Mouse (Mus musculus): Measurements from ENCODE around the gene Itpkb. TPM values are rescaled to one million over a fixed set of nuclear protein-coding genes. Genes with fewer than 3 reads are reported as not detected.

The Itpkb gene
- polyA plus RNA-seq, 1 experiment from 2014 or later = 6.2 TPM

DNA sequence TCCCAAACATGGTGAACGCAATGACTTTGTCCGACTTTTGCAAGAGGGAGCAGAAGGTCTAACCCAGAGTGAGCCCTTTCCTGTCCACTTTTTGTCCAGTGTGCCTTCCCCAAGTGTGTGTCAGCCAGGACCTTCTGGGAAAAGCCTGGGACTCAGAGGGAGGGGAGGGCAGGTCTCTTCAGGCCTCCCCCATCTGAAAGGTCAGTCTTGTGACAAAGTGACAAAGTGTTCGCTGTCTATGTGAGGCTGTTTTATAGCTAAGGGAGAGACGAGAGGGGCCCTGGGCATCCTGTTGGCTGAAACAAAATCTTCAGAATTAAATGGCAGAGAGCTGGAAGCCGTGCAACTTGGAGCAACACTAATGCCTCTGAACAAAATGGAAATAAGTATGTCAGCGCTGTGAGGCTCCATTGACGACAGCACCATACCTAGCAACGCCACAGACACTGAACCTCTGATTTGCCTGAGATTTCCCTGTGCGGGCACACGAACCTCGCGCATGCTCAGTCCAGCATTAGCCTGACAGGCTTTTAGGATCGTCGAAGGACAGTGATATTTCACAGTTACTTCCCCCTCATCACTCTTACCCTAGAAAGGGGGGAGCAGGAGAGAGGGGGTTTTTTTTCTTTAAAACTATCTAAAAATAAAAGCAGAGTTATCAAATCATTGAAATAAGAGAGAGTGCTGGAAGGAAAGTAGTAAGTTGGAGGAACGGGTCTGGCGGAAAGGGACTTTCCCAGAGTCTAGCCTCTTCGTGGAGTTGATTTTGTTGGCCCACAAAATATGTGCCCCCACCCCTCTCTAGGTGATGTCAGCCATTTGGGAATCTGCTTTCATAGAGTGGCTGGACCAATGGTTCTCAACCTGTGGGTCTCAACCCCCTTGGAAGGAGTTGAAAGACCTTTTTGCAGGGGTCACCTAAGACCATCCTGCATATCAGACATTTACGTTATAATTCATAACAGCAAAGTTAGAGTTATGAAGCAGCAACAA lies 77.7 kb downstream of the Itpkb start:
- Histone ChIP-seq H3K4me3 (no peak overlapping the region), H3K27ac (replicated peaks) (peak overlapping the region; percentile 78), H3K9me3 (no peaks in the 10 kb centered on the region), H3K36me3 (replicated peaks) (no peaks in the 10 kb centered on the region), H3K27me3 (replicated peaks; ENCODE audit: low read depth, poor library complexity, severe bottlenecking) (no peaks in the 10 kb centered on the region), H3K4me1 (peaks cover 75% of the 10 kb centered on the region)
- DNase-seq (ENCODE audit: low spot score) = no peak
- WGBS = 84% methylated on average over 18 of the region's 18 CpGs

DNA sequence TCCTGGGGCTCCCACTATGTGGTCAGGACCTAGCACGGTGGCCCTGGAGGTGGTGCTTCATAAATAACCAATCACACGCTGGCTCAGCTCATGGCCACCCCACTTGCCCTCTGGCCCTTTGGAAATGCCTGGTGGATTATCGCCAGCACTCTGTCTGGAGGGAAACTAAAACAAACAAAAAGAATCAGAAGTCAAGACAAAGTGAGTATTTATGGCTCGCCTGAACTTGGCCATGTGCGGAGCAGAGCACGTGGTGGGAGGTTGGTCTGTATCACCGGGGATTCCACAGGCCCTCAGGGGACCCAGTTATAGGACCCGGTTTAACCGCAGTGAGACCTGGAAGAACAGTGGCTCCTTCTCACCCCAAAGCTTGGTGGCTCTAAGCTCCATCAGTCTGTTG lies 78.5 kb downstream of the Itpkb start:
- H3K4me1 ChIP-seq = peaks cover 69% of the 10 kb centered on the region
- 61% methylated on average over 9 of the region's 9 CpGs for WGBS
- H3K27ac ChIP-seq (replicated peaks) = no peak overlapping the region; the same call in 1 of the 2 replicates

DNA sequence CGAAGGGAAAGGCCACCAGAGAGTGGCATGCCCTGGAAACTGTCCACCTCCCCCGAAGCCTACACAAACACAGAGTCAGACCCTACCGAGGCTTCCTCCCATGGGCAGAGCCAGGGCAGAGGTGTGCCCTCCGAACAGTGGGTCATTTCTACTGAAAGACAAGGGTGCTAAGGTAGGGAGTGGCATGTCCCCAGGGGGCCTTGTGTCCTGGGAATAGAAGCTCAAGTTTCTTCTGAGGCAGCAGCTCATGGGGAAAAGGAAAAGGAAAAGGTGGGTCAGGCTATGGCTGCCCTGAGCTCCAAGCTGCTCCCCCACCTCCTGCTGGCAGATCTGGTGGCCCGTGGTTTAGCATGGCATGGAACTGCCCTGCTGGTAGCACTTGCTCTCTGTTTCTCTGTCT lies 79.5 kb downstream of the Itpkb start:
- Histone ChIP-seq H3K27ac (replicated peaks) (peak overlapping the region; percentile 42; the same call in 1 of the 2 replicates), H3K36me3 (replicated peaks) (peaks cover 13% of the 10 kb centered on the region), H3K4me1 (peaks cover 61% of the 10 kb centered on the region), H3K4me3 (no peak overlapping the region), H3K27me3 (replicated peaks; ENCODE audit: low read depth, poor library complexity, severe bottlenecking) (no peaks in the 10 kb centered on the region), H3K9me3 (no peaks in the 10 kb centered on the region)
- no peak for DNase-seq (ENCODE audit: low spot score)
- 71% methylated on average over 5 of the region's 5 CpGs for WGBS

More for the DNA sequence above, 78.5 kb downstream of the Itpkb start:
- Histone ChIP-seq H3K4me3 (no peak overlapping the region), H3K36me3 (replicated peaks) (peaks cover 4% of the 10 kb centered on the region), H3K9me3 (no peaks in the 10 kb centered on the region), H3K27me3 (replicated peaks; ENCODE audit: low read depth, poor library complexity, severe bottlenecking) (no peaks in the 10 kb centered on the region)
- no peak for DNase-seq (ENCODE audit: low spot score)

DNA sequence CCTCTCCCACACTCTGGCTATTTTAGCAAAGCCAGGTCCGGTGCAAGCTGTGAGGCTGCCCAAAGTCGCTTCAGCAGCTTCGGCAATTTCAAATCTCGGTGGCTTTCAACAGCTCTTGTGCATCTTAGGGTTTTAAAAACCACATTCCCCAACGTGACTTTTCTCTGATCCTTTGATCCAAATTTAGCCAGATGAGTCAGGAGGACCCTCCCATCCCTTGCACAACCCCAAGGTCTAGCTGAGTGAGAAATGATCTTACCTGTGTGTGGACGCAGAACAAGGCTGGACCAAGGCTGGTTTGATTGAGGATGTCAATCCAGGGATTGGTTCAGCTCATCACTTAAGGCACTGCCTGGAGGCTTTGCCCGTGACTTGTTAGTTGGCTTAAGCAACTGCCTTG lies 80.0 kb downstream of the Itpkb start:
- no peak for DNase-seq (ENCODE audit: low spot score)
- Histone ChIP-seq H3K27ac (replicated peaks) (no peak overlapping the region), H3K4me3 (no peak overlapping the region), H3K9me3 (no peaks in the 10 kb centered on the region), H3K27me3 (replicated peaks; ENCODE audit: low read depth, poor library complexity, severe bottlenecking) (no peaks in the 10 kb centered on the region), H3K4me1 (peaks cover 58% of the 10 kb centered on the region), H3K36me3 (replicated peaks) (peaks cover 18% of the 10 kb centered on the region)
- 75% methylated on average over 7 of the region's 7 CpGs for WGBS

DNA sequence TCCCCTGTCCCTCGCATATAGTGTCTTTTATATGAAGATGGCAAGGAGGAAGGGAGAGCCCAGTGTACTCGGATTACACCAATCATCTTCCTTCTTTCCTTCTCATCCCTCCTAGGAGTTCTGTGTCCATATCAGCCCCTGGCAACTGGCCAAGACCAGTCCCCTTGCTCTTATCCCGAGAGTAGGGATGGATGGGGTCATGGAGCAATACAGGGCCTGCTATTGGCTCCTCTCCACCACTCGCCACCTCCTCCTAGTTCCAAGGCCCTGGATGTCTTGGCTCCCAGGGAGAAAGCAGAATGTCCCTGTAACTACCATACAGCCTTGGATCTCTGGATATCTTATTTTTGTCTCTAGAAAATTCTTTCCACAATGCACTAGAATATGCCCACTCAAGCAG lies 84.8 kb downstream of the Itpkb start:
- no peak for DNase-seq (ENCODE audit: low spot score)

DNA sequence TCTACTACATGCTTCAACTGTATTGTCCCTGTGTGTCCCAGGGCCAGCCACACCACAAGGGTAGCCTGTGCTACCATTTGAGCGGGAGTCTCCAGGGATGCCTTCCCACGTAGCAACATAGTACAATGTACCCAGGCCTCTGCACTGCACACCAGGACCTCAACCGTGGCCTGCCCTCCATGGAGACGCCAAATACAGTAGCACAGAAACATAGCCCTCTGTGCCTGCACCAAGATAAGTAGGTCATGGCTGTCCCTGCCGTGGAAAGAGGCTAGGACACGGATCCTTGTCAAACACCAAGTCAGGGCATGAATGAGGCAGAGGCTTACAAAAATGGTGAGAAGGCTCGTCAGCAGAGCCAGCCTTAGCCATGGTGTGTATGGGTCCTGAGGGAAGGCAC lies 85.6 kb downstream of the Itpkb start:
- no peak for DNase-seq (ENCODE audit: low spot score)
- peaks cover 53% of the 10 kb centered on the region for H3K36me3 ChIP-seq (replicated peaks)
- no peak overlapping the region for H3K4me3 ChIP-seq
- H3K9me3 ChIP-seq = no peaks in the 10 kb centered on the region
- no peak overlapping the region for H3K27ac ChIP-seq (replicated peaks)
- 87% methylated on average over 7 of the region's 7 CpGs for WGBS
- H3K27me3 ChIP-seq (replicated peaks; ENCODE audit: low read depth, poor library complexity, severe bottlenecking) = no peaks in the 10 kb centered on the region
- H3K4me1 ChIP-seq = peaks cover 13% of the 10 kb centered on the region

More for the DNA sequence above, 84.8 kb downstream of the Itpkb start:
- no peak overlapping the region for H3K4me3 ChIP-seq
- H3K36me3 ChIP-seq (replicated peaks) = peaks cover 47% of the 10 kb centered on the region
- H3K27me3 ChIP-seq (replicated peaks; ENCODE audit: low read depth, poor library complexity, severe bottlenecking) = no peaks in the 10 kb centered on the region
- H3K27ac ChIP-seq (replicated peaks) = no peak overlapping the region
- WGBS = 65% methylated on average over 4 of the region's 4 CpGs
- peaks cover 12% of the 10 kb centered on the region for H3K4me1 ChIP-seq
- H3K9me3 ChIP-seq = no peaks in the 10 kb centered on the region

DNA sequence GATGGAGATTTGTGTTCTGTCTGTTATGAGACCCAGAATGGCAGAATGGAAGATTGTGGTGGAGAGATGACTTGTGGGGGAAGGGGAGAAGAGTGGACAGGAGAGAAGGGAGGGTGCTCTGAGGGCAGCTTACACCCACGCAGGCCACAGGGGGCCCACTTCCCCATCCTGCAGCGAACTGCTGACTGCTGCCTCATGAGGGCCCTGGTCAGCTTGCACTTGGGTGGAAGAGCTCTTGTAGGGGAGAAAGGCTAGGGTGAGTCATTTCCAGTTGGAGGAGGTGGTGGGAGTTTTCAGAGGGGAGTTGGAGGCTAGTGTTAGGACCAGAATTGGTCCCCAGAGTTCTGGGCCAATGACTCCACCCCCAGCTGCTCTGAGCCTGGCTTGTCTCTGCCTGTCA lies 86.8 kb downstream of the Itpkb start:
- H3K9me3 ChIP-seq = no peaks in the 10 kb centered on the region
- H3K4me1 ChIP-seq = peaks cover 25% of the 10 kb centered on the region
- H3K27me3 ChIP-seq (replicated peaks; ENCODE audit: low read depth, poor library complexity, severe bottlenecking) = no peaks in the 10 kb centered on the region
- H3K4me3 ChIP-seq = no peak overlapping the region
- no peak overlapping the region for H3K27ac ChIP-seq (replicated peaks)
- 55% methylated on average over 2 of the region's 2 CpGs for whole genome bisulfite sequencing
- DNase-seq (ENCODE audit: low spot score) = no peak
- H3K36me3 ChIP-seq (replicated peaks) = peaks cover 53% of the 10 kb centered on the region

DNA sequence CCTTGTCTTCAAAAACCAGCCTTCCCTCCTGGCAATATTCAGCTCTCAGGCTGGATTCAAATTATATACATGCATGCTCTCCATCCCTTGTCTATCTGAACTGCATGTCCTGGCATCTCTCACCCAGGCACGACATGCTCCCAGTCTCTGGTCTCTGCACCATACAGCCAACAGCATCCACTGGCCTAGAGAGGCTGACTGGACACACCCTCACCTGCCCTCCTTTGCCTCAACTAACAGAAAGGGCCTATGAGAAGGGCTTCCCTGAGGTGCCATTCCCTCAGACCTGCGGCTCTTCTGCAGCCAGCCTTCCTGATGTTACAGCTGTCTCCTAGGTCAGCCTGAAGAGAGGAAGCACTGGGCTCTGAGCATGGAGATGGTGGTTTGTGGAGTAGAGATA lies 88.8 kb downstream of the Itpkb start:
- WGBS = 94% methylated on average over 2 of the region's 2 CpGs
- no peaks in the 10 kb centered on the region for H3K27me3 ChIP-seq (replicated peaks; ENCODE audit: low read depth, poor library complexity, severe bottlenecking)
- no peak for DNase-seq (ENCODE audit: low spot score)
- H3K4me3 ChIP-seq = no peak overlapping the region
- no peak overlapping the region for H3K27ac ChIP-seq (replicated peaks)
- H3K4me1 ChIP-seq = peaks cover 34% of the 10 kb centered on the region
- H3K36me3 ChIP-seq (replicated peaks) = peaks cover 46% of the 10 kb centered on the region
- no peaks in the 10 kb centered on the region for H3K9me3 ChIP-seq

DNA sequence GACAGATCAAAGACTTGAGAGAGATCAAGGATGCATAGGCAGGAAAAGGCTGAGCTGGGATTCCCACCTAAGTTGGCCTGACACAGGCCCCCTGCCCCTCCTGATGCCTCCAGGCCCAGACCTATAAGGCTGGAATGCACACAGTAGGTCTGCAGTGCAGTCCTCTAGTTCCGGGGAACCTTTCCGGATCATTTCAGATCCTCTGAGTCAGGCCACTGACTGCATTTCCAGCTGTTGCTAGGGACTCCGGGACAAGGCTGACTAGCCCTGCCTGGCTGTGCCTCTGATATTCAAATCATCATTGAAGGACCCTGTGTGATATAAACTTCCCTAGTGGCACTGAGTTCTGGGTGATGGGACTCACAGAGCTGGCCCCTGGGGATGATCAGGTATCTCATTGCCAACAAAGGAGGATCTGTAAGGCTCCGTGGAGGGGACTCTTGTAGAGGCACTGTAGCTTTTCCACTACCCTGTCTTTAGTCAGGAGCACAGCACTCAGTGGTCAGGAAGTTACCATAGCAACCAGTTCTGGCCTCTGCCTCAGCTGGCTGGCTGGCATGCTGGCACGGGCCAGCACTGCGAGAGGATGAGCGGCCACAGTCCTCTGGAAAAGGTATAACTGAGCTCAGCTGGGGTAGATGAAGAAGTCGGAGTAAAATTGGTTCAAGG lies 90.3 kb downstream of the Itpkb start:
- no peak overlapping the region for H3K27ac ChIP-seq (replicated peaks)
- H3K9me3 ChIP-seq = no peaks in the 10 kb centered on the region
- no peaks in the 10 kb centered on the region for H3K27me3 ChIP-seq (replicated peaks; ENCODE audit: low read depth, poor library complexity, severe bottlenecking)
- H3K4me1 ChIP-seq = peaks cover 37% of the 10 kb centered on the region
- WGBS = 55% methylated on average over 8 of the region's 8 CpGs
- H3K4me3 ChIP-seq = no peak overlapping the region
- no peak for DNase-seq (ENCODE audit: low spot score)
- peaks cover 32% of the 10 kb centered on the region for H3K36me3 ChIP-seq (replicated peaks)

DNA sequence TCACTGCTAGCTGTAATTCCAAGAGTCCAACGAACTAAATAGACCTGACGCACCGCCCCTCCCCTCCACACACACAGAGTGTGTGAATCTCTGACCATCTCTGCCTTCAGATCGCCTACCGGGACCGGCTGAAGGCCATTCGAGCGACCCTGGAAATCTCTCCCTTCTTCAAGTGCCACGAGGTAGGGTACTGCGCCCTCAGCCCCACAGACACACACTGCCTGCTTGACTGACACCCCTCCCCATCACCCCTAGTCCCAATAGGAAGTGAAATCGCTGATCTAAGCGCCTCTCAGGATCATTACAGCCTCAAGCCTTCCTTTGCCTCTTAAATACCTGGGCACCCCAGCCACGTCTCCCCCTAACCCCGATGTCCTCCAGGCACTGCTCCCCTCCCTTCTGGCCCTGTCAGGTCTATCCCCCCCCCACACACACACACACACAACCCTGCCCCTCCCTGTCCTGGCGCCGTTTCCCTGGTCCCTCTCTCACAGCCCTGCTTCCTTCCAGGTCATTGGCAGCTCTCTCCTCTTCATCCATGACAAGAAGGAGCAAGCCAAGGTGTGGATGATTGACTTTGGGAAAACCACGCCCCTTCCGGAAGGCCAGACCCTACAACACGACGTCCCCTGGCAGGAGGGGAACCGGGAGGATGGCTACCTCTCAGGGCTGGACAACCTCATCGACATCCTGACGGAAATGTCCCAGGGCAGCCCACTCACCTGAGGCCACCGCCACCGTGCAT lies 91.1 kb downstream of the Itpkb start:
- no peaks in the 10 kb centered on the region for H3K27me3 ChIP-seq (replicated peaks; ENCODE audit: low read depth, poor library complexity, severe bottlenecking)
- no peaks in the 10 kb centered on the region for H3K9me3 ChIP-seq
- H3K4me1 ChIP-seq = peaks cover 37% of the 10 kb centered on the region
- 60% methylated on average over 25 of the region's 25 CpGs for WGBS
- DNase-seq (ENCODE audit: low spot score) = no peak
- peaks cover 25% of the 10 kb centered on the region for H3K36me3 ChIP-seq (replicated peaks)
- H3K4me3 ChIP-seq = no peak overlapping the region
- no peak overlapping the region; the same call in 1 of the 2 replicates for H3K27ac ChIP-seq (replicated peaks)

DNA sequence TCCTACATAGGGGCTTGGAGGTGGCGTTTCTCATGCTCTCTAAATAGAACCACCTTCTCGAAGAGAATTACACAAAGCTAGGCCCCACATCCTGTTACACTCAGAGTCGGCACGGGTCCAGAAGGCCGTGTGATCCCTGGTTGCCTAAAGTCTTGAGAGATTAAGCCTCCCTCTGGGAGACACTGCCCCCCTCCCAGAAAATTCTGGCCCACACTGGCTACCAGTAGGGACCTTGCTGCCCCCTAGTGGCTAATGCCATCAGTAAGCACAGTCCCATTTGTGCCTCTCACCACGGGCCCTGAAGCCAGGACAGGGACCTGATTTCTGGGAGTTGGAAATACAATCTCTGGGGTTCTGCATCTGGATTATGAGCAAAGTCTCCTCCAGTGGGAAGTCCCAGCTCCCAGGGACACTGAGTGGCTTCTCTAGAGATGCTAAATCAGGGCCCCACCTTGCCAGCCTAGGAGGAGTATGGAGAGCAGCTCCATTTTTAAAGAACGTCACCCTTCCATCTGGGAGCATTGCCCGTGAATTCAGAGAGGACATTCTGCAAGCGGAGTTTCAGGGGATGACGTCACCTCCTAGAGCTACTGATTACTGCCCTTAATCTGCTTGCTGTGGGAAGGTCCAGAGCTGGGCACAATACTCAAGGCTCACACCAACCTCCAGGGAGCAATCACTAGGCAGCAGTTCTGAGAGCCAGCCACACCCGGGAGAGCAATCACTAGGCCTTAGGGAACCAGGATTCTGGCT lies 92.0 kb downstream of the Itpkb start:
- peaks cover 37% of the 10 kb centered on the region for H3K4me1 ChIP-seq
- no peak overlapping the region for H3K4me3 ChIP-seq
- DNase-seq (ENCODE audit: low spot score) = peak; percentile 73
- H3K36me3 ChIP-seq (replicated peaks) = peaks cover 25% of the 10 kb centered on the region
- no peaks in the 10 kb centered on the region for H3K9me3 ChIP-seq
- no peaks in the 10 kb centered on the region for H3K27me3 ChIP-seq (replicated peaks; ENCODE audit: low read depth, poor library complexity, severe bottlenecking)
- 39% methylated on average over 11 of the region's 11 CpGs for WGBS
- H3K27ac ChIP-seq (replicated peaks) = 0 out of 2 replicates have a peak overlapping the region, but pooled peaks have one; percentile 40
